Mouse (Mus musculus) induced T-regulatory cell, adult 2 months (primary cell): Measurements from ENCODE around the gene Atp4a.
A peak's percentile ranks its signal among the peaks of the same experiment; 100 is the strongest.
"Not testable (repeated sequence)": the region's sequence is repeated elsewhere in the genome, so short reads cannot be mapped to it uniquely, and the experiment has no call there.

Experiments used
- DNase-seq: peaks from one replicate; pipeline ENCODE4 v3.0.0-alpha.2; 2012; ENCODE audit warnings: low read depth

Atp4a gene

DNA sequence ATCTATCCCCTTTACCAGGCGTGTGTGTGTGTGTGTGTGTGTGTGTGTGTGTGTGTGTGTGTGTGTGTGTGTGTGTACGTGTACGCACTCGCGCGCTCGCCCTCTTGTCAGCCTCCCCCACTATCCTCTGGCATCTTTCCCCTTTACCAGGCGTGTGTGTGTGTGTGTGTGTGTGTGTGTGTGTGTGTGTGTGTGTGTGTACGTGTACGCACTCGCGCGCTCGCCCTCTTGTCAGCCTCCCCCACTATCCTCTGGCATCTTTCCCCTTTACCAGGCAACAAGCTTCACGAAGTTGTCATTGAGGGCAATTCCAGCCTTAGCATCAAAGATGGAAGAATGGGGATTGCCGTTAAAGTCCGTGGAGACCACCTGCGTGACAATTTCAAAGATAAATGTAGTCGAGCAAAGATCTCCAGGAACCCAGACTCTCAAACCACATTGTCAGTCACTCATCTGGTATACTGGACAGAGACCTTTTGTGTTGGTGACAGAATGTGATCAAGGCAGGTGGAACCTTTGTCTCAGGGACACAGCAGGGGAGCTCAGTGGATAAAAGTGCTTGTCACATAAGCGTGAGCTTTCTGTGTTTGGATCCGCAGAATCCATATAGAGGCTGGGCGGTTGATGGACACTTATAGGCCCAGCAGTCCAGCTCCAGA is 18.2 kb downstream of the Atp4a start:
- DNase-seq = peak; percentile 33

DNA sequence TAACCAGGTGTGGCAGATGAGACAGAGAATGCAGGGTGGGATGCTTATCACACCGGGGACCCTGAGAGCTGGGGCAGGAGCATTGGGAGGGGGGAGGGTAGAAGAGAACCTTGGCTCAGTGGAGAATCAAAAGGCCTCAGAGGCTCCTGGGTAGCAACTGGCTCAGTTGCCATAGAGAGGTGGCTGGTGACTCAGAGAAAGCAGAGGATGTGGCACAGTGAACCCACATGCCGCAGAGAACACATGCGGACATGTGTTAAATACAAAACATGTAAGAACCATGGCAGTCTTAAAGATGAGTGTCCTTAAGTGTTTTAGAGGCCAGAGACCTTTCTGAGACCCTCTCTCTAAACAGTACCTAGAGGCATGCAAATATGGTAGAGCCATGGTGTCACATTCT is 24.2 kb downstream of the Atp4a start:
- peak; percentile 14 for DNase-seq

DNA sequence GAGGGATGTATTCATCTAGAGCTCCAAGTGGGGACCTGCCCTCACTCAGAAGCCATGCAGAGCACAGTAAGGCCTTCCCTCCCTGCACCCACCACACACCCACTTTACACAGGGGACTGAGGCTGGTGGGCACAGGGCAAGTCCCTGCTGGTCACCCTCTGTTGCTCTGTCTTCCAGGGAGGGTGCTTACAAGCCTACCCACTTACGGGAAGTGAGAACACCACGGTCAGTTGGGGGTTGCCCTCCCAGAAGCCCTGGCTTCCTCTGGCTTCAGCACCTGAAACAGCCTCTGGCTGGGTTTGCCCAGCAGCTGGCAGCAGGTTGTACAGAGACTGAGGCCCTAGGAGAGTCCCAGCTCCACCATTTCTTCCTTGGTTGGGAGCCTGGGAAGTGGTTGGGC is 30.6 kb downstream of the Atp4a start:
- not testable (repeated sequence) for DNase-seq

DNA sequence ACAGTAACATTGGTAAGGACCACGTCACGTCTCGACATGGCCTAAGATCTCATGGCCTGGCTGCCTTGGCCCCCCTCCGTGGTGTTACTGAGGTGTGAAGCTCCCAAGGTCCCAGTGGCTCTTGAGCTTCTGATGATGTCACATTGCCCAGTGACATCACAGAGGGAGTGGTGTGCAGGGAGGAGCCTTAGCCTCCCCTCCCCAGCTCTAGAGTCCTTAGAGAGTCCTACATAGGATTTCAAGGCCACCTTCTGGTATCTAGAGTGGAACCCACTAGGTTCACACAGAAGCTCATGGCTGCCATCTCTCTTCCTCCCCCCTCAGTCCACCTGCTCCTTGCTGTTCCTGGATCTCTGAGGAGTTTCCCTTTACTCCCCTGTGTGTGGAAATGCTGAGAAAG is 31.6 kb downstream of the Atp4a start, which contains the start of gene Gapdhs:
TSS of gene Gapdhs (minus strand) at position 65 of the 400 bp plus-strand sequence.
- DNase-seq = not testable (repeated sequence)

DNA sequence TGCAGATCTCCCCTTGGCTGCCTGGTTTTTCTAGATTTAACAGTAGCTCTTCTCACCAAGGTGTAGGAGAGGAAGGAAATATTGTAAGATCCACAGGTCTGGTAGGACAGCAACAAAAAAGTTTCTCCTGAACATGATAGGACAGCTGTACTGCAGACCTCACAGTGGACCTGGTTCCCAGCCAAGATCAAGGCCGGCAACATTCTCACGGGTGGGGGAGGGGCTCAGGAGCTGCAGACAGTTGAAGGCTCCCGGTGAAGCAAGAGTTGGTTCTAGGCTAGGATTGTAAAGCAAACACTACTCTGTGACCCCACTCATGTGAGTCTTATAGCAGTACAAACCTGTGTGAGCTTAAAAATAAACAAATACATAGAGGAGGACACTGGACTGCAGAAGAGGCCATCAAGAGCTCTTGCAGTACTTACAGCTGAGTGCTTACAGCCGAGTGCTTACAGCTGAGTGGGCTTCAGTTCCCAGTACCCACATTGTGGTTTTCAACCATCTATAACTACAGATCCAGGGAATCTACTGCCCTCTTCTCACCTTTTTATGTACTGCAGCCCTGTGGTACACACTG is 32.1 kb downstream of the Atp4a start:
- no peak for DNase-seq

- DNase-seq = peak; percentile 21
Measured at GRCm38 (mm10) chr7:30747525-30748204, 35.7 kb downstream of the Atp4a start.

DNA sequence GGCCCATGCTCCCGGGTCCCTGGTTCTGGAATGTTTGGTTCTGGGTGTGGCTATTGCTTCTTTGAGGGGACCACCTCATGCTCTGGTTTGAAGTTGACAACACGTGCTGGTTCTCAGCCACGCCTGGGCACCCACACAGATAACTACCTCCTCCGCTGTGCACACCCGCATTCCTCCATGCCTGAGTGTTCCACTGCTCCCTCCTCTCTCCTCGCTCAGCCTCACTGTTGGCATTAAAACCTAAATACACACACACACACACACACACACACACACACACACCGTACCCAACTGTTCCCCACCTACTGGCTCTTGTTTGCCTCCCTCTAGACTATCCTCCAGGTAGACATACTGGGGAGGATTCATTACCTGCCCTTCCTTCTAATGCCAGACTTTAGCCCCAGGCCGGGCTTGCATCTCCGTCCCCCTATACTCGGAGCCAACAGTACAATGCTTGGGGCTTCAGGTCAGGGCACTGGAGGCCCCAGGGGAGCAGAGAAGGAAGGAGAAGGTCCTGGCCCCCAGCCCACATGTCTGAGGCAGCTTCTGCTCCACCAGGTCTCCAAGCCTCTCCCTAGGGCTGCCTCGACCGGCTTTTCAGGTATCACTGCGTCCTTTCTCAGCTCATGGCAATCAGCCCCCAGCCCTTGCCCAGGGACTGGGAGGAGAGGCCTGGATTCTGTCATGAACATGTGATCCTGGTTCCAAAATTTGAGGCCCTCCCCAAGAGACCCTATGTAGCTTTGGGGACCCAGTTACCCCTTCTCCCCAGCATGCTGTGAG is 38.0 kb downstream of the Atp4a start:
- no peak for DNase-seq

DNA sequence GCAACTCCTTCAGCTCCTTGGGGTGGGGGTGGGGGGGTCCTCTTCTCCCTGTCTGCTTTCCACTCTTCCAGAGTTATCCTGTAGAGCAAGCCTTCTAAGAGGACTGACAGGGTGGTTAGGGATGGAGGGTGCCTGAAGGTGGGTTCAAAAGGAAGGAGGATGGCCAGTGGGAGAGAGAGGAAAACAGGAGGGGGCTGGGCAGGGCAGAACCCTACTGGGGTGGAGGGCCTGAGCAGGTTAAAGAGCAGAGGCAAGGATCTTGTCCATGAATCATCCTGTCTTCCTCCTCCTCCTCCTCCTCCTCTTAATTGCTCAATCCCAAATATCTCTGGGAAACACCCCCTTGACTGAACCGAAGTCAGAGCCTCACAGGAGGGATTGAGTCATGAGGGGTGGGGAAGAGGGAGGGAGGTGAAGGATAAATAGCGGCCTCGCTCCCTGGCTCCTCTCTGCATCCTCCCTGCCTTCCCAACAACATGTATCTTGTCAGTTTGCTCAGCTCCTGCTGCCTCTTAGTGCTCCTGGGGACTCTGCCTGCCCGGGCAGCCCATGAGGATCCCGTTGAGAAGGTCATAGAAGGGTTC is 39.2 kb downstream of the Atp4a start, which contains the start of gene Sbsn:
TSS of gene Sbsn (plus strand) at position 386 of the 584 bp plus-strand sequence.
- DNase-seq = no peak

DNA sequence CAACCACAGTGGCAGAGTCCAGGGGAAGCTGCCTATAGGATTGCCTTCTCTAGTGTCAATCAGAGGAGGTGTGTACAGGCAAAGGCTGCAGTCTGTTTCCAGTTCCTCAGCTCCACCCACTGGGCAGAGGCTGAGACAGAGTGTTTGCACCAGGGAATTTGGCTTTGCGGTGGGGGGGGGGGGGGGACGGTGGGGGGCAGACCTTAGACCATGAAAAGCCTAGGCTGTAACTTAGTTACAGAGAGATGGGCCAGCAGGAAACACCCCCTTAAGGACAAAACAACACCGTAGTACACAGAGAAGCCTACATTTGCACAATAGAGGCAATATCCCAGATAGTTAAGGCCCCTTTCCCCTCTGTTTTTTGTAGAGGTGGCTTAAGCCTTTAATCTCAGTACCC is 45.0 kb downstream of the Atp4a start:
- DNase-seq = no peak

DNA sequence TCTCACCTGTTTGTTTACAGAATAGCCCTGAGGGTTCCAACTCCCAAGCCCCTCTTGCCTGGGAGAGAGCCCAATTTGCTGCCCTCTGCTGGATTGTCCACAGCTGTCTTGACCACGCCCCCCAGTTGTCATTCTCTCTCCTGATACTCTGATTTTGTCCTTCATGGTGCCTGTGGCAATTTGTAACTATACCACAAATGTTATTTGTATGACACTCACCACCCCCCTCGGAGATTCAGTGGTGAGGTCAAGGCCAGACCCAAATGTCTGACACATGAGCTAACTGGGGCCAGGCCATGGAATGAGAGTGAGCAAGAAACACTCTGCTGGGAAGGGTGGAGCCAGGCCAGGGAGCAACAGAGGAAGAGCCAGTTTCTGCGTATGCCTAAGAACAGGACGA is 46.8 kb downstream of the Atp4a start:
- no peak for DNase-seq

DNA sequence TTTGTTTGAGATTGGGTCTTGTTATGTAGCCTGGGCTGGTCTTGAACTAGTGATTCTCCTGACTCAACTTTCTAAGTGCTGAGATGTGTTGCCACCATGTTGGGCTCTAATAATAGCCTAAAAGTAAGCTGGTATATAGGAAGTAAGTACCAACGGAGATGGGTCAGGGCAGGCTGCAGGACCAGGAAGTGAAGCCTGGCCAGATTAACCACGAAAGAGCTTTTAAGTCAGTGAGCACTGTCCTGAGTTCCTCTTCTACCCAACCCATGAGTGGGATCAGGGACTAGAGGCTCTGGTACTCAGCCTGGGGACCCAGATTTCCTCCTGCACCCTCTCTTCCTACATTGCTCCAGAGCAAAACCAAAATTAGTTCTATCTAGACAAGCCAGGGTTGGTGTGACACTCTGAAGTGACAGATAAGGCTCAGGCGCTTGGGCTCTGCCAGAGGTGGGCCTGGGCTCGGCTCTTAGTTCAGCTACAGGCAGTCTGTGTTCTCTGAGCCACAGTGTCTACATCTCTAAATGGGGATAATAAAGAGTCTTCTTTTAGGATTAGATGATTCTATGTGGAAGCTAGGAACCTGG is 49.9 kb downstream of the Atp4a start:
- DNase-seq = no peak

DNA sequence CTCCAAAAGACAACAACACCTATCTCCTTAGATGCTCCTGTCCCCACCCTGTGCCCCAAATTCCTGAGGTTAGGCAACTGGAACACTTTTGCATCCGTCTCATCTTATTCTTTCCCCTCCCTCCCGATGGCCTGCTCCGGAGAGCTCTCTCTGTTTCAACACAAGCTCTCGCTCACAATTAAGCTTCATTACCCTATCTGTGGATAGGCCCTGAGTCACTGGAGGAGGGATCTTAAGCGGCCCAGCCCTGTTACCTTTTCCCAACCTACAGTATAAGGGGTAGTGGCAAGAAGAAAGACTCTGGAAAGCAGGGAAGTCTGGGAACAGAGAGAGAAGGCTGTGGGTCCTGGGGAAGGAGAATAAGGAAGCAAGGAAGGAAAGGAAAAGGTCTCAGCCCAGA is 51.4 kb downstream of the Atp4a start, which contains the start of gene Dmkn:
TSS of gene Dmkn (plus strand) at position 301 of the 400 bp plus-strand sequence.
- DNase-seq = no peak

DNA sequence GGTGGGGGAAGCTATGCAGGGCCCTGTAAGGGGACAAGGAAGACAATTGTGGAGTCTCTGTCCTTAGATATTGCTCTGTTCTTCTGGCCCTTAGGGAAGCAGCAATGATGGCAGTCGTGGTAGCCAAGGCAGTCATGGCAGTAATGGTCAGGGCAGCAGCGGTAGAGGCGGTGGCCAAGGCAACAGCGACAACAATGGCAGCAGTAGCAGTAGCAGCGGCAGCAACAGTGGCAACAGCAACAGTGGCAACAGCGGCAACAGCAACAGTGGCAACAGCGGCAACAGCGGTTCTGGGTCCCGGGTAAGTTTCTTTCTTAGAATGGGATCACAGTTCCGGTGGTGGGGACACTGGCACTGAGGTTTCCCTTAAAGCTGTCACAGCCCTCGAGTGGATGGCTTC is 53.2 kb downstream of the Atp4a start:
- no peak for DNase-seq

GRCm38 (mm10) chr7:30766408-30766807 is 54.4 kb downstream of the Atp4a start:
- DNase-seq = no peak

- no peak for DNase-seq
Measured at GRCm38 (mm10) chr7:30769236-30769635, 57.2 kb downstream of the Atp4a start.
